Mouse (Mus musculus) c-Kit-positive CD71-negative TER-119-negative erythroid progenitor cells, embryonic 14.5 days (primary cell): ENCODE measurements around the gene Ppp1r1c.
"Not testable (repeated sequence)": the region's sequence is repeated elsewhere in the genome, so short reads cannot be mapped to it uniquely, and the experiment has no call there.

ENCODE experiments used
- DNase-seq: peaks from one replicate; pipeline ENCODE4 v3.0.0-alpha.2; 2013; ENCODE audit warnings: low read depth

Ppp1r1c gene

GRCm38 (mm10) chr2:79744164-79744563, 36.6 kb downstream of the Ppp1r1c start:
- no peak for DNase-seq

- no peak for DNase-seq
Observed at GRCm38 (mm10) chr2:79751685-79752084, 44.1 kb downstream of the Ppp1r1c start.

DNA sequence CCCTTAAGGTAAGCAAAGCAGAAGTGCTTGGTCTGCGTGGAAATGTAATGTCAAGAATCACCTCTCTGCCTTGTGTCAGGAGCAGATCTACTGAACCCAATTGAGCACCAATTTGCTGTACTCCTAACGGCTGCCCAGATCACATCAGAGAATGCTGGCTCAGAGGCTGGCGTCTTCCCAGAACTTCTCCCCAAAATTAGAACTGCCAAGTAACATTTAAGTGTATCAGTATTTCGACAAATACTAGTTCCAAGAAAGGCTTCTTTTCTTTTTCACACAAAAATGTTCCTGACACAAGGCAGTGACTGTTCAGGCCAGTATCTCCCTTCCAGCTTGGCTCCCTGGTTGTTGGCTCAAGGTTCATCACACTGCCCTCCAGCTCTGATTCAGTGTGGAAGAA, 52.4 kb downstream of the Ppp1r1c start:
- no peak for DNase-seq

GRCm38 (mm10) chr2:79762723-79763388, 55.3 kb downstream of the Ppp1r1c start:
- no peak for DNase-seq

- DNase-seq = no peak
Observed at GRCm38 (mm10) chr2:79765032-79765431, 57.5 kb downstream of the Ppp1r1c start.

GRCm38 (mm10) chr2:79765723-79766122, 58.1 kb downstream of the Ppp1r1c start:
- no peak for DNase-seq

- no peak for DNase-seq
Observed at GRCm38 (mm10) chr2:79768625-79769024, 61.0 kb downstream of the Ppp1r1c start.

DNA sequence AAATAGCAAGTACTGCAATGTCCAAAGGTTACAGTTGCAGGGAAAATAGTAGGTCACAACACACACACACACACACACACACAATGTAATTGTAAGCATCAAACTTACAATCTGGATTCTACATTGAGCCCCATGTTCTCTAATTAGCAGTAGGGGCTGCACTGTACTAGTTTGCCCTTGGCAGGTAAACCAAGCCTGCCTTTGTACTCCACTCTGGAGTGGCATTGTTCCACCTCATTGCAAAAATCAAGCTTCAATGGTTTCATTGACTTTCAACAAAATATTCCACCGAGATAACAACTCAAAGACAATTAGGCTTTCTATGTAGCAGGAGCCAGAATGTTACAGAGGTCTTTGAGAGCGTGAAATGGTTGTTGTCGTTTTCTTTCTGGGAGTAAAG, 62.7 kb downstream of the Ppp1r1c start:
- no peak for DNase-seq

DNA sequence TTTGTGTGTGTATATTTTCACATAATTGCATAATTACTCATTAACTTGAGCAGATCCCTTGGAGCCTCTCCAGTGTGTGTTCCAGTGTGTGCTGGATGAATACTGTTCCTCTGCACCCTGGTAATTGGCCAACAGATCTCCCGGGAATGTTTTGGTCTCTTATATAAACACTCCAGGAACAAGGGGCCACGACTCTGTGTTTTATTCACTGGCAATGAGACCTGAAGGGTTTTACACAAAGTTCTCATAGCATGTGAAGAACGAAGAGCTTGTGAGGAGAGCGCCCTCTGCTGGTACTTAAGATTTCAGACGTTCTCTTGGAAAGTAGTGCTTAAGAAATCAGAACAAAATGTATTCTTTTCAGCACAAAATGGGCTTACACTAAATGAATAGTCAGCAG, 66.8 kb downstream of the Ppp1r1c start:
- peak; percentile 65 for DNase-seq

GRCm38 (mm10) chr2:79777801-79778200, 70.2 kb downstream of the Ppp1r1c start:
- DNase-seq = no peak

DNA sequence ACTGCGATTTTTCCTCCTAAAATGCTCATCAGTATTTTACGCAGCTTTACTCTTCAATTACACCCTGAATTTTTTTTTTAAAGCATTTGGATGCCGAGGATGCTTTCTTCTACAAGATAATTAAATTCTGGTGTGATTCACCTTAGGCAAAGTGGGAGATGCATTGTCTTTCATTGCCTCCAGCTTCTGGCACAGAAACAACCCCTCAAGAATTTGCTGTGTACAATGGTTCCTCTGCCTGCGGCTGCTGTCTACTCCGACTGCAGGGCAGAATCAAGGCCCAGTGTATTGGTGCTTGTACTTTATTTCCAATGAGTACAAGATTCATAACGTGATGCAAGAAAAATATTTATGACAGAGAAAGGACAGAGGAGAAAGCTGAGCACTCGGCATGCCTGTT, 73.2 kb downstream of the Ppp1r1c start:
- no peak for DNase-seq

GRCm38 (mm10) chr2:79785541-79786134, 78.1 kb downstream of the Ppp1r1c start:
- no peak for DNase-seq

GRCm38 (mm10) chr2:79786467-79786866, 78.9 kb downstream of the Ppp1r1c start:
- DNase-seq = no peak

GRCm38 (mm10) chr2:79793186-79793585, 85.6 kb downstream of the Ppp1r1c start:
- no peak for DNase-seq

- DNase-seq = no peak
Observed at GRCm38 (mm10) chr2:79797444-79797843, 89.9 kb downstream of the Ppp1r1c start.

DNA sequence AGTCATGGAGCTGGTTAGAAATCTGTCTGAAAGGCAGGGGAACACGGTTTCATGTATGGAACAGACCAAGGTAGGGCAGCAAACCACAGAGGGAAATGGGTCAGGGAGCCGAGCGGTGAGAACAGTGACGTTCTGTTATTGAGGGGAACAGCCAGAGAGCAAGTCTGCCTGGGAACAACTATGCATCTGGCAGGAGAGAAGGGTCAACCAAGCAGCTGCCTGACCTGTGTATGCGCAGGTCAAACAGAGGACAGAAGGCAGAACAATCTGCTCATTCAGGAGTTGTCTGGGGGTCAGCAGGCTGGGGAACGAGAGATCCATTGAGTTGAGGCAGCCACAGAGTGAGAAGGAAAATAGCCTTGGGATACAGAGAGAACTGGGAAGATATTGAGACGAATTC, 91.0 kb downstream of the Ppp1r1c start:
- no peak for DNase-seq

DNA sequence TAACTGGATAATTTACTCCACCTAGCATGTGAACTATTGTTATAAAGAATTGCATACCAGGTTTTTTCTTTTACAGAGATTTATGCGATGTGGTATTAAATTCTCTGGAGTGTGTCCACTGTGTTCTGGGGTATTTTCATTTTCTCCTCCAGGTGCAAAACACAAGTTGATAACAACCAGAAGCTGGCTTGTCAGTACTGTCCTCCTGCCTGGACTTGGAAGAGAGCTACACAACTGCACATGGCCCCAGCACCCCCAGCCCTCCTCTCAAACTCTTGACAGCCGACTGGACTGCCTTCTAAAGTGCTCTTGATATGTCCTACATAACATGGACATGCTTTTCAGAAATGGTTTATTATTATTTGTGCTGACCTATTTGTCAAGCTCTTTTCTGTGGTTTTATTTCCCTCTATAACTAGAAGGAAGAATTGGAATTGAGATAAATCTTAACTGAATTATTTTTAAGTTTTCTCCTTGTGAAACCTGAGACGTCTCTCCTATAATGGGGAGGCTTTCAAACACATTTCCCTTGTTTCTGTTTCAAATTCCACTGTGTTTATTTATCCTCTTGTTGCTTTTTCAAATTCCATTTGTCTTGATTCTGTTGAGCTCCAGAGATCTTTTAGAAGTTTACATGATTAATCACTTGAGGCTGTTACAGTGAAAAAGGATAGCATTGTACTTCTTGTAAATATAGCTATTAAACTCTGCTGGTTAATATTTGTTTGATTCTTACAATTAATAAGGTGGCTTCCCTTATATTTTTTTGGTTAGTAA, 108.3 kb downstream of the Ppp1r1c start:
- no peak for DNase-seq

GRCm38 (mm10) chr2:79819543-79819942, 112.0 kb downstream of the Ppp1r1c start:
- no peak for DNase-seq

DNA sequence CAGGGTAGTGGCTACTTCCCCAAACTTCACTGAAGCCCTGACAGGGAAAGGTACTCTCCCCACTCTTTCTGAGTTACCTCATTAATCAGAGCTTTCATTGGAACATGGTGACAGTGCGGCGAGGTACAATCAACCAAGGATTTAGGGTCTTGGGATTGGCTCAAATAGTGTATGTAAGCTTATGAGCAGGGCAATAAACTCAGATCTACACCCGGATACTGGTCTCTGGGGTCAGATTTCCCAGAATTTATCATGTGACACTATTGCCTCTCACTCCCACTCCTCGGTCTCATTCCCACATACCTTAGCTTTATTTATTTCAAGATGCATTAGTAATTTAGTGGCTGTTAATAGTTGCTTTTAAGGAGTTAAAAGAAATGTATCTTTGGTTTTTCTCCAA, 118.3 kb downstream of the Ppp1r1c start:
- no peak for DNase-seq

DNA sequence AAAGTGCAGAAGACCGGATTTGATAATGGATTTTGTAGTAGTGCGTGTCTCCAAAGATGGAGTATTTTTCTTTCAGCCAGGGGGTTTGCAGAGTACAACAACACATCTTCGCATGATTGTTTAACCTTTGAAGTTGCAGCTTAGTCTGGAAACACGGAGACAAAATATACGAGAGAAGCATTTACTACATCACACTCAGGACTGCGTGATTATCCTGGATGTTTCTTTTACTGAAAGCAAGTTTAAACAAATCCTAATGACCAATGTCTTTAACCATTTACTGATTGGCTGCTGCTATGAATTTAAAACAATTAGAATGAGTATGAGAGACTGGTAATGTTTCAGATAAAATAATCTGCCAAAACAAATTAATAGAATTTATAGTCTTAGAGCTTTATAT, 131.5 kb downstream of the Ppp1r1c start:
- no peak for DNase-seq

DNA sequence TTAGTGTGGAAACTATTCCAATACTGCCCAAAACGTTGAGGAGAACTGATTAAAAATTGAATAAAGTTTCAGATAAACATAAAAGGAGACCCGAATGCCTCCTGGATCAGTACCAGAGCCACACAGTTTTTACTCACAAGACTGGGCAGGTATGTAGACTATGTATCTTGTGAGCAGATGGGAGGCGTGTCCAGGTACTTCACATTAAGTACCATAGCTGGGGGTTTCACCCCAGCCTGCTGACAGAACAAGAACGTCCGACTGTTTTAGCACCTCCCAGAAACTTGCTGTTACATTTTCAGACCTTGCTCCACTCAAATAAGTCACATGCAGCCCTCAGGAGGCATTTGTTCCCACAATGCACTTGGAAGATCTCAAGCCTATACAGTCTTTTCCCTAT, 131.9 kb downstream of the Ppp1r1c start:
- DNase-seq = no peak

DNA sequence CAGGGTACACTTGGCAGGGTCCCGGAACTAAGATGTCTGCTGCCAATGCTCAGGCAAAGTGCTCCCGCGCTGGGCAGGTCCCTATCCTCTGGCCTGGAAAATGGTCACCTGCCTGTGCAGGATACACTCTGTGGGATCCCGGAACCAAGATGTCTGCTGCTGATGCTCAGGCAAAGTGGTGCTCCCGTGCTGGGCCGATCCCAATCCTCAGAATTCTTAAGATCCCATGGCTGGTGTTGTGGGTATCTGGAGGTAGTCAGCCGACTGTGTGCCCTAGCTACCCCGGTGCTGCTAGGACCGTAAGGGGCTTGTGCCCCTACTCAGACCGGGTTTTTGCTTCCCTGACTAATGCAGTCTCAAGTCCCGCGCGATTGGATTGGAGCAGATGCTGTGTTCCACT, 139.8 kb downstream of the Ppp1r1c start:
- DNase-seq = not testable (repeated sequence)

GRCm38 (mm10) chr2:79856874-79857273, 149.3 kb downstream of the Ppp1r1c start:
- no peak for DNase-seq
